Mouse (Mus musculus): ENCODE results near the gene Arv1. TPM values are rescaled to one million over a fixed set of nuclear protein-coding genes. Genes with fewer than 3 reads are reported as not detected.
A peak's percentile ranks its signal among the peaks of the same experiment; 100 is the strongest.

Arv1 gene
- polyA plus RNA-seq, 1 experiment from 2014 or later: 38.3 TPM

GRCm38 (mm10) chr8:124700271-124700670 is 21.7 kb upstream of the Arv1 start:
- no peaks in the 10 kb centered on the region for H3K4me1 ChIP-seq
- no peak overlapping the region for H3K4me2 ChIP-seq (replicated peaks)
- no peak for ATAC-seq (ENCODE audit: low FRiP score, low read depth)
- H3K4me3 ChIP-seq: no peak overlapping the region
- H3K27me3 ChIP-seq: no peaks in the 10 kb centered on the region
- 90% methylated on average over 5 of the region's 5 CpGs for WGBS
- H3K9ac ChIP-seq (replicated peaks): no peak overlapping the region
- no peak overlapping the region for H3K27ac ChIP-seq (replicated peaks)
- H3K9me3 ChIP-seq: no peaks in the 10 kb centered on the region
- H3K36me3 ChIP-seq: peaks cover 73% of the 10 kb centered on the region

DNA sequence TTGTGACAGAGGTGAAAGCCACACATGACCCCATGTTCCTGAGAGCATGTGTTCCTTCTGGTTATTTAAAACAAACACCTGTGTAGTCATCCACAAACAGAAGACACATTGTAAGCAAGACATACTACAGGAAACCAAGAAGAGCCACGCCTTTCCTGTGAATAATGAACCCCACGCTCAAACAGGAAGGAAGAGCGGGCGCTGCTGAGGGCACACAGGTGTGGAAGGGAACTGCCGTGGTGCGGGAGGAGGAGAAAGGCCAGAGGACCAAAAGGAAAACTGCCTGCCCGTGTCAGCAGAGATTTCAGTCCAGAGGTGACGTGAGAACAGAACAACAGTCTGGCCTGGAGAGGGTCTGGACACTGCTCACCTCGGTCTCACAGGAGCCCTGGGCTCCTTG is 20.9 kb upstream of the Arv1 start:
- Histone ChIP-seq H3K27me3 (no peaks in the 10 kb centered on the region), H3K9me3 (no peaks in the 10 kb centered on the region), H3K4me3 (no peak overlapping the region), H3K27ac (replicated peaks) (no peak overlapping the region), H3K36me3 (peaks cover 73% of the 10 kb centered on the region), H3K4me2 (replicated peaks) (no peak overlapping the region), H3K9ac (replicated peaks) (no peak overlapping the region), H3K4me1 (no peaks in the 10 kb centered on the region)
- WGBS: 92% methylated on average over 9 of the region's 9 CpGs
- no peak for ATAC-seq (ENCODE audit: low FRiP score, low read depth)

- H3K4me1 ChIP-seq: no peaks in the 10 kb centered on the region
- H3K27ac ChIP-seq (replicated peaks): no peak overlapping the region
- H3K4me3 ChIP-seq: no peak overlapping the region
- H3K4me2 ChIP-seq (replicated peaks): no peak overlapping the region
- no peak for ATAC-seq (ENCODE audit: low FRiP score, low read depth)
- WGBS: 83% methylated on average over 3 of the region's 3 CpGs
- H3K9me3 ChIP-seq: no peaks in the 10 kb centered on the region
- no peak overlapping the region for H3K9ac ChIP-seq (replicated peaks)
- no peaks in the 10 kb centered on the region for H3K27me3 ChIP-seq
- H3K36me3 ChIP-seq: peaks cover 76% of the 10 kb centered on the region
Measured at GRCm38 (mm10) chr8:124702183-124702582, 19.8 kb upstream of the Arv1 start.

GRCm38 (mm10) chr8:124703526-124703925 is 18.4 kb upstream of the Arv1 start:
- Histone ChIP-seq H3K36me3 (peaks cover 69% of the 10 kb centered on the region), H3K9me3 (no peaks in the 10 kb centered on the region), H3K4me1 (no peaks in the 10 kb centered on the region), H3K9ac (replicated peaks) (no peak overlapping the region), H3K27ac (replicated peaks) (no peak overlapping the region), H3K4me3 (no peak overlapping the region), H3K27me3 (no peaks in the 10 kb centered on the region), H3K4me2 (replicated peaks) (no peak overlapping the region)
- no peak for ATAC-seq (ENCODE audit: low FRiP score, low read depth)
- 89% methylated on average over 4 of the region's 4 CpGs for WGBS

DNA sequence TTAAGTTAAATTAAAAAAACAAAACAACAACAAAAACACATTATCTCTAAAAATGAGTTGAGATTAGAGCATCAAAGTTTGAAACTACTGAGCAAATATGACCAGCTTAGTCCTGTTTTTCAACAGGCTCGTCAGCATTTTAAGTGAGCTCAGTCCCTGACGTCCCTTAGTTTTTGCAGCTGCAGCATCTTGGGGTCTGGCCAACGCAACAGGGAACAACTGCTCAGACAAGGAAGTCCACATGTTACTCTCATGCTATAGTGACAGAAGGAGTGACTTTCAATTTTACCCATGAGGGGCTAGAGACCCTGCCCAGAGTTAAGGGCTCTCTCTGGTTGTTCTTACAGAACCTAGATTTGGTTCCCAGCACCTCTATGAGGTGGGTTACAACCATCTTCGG is 17.6 kb upstream of the Arv1 start:
- H3K27ac ChIP-seq (replicated peaks): no peak overlapping the region
- H3K4me1 ChIP-seq: no peaks in the 10 kb centered on the region
- no peaks in the 10 kb centered on the region for H3K9me3 ChIP-seq
- no peak overlapping the region for H3K4me3 ChIP-seq
- no peaks in the 10 kb centered on the region for H3K27me3 ChIP-seq
- ATAC-seq (ENCODE audit: low FRiP score, low read depth): no peak
- no peak overlapping the region for H3K9ac ChIP-seq (replicated peaks)
- peaks cover 71% of the 10 kb centered on the region for H3K36me3 ChIP-seq
- H3K4me2 ChIP-seq (replicated peaks): no peak overlapping the region
- WGBS: 91% methylated on average over 4 of the region's 4 CpGs

- H3K4me3 ChIP-seq: no peak overlapping the region
- H3K36me3 ChIP-seq: peaks cover 69% of the 10 kb centered on the region
Measured at GRCm38 (mm10) chr8:124705823-124706222, 16.1 kb upstream of the Arv1 start.

DNA sequence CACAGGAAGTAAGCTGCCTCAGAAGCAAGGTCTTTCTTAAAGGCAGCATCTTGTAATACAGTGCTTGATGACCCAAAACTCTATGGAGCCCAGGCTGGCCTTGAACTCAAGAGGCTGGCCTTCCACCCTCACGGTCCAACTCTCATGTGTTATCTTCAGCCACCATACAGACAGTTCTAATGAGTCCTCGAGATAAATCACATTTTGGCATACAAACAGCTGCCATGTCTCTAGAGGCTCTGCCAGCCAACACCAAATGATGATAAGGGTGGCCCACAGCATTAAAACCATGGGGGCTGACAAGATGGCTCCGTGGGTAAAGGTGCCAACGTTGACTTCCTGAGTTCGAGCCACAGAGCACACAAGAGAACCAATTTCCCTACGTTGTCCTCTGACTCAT is 8.7 kb upstream of the Arv1 start:
- H3K4me2 ChIP-seq (replicated peaks): no peak overlapping the region
- no peak overlapping the region for H3K27ac ChIP-seq (replicated peaks)
- H3K36me3 ChIP-seq: peaks cover 60% of the 10 kb centered on the region
- H3K4me3 ChIP-seq: no peak overlapping the region
- ATAC-seq (ENCODE audit: low FRiP score, low read depth): no peak
- H3K9ac ChIP-seq (replicated peaks): no peak overlapping the region
- no peaks in the 10 kb centered on the region for H3K9me3 ChIP-seq
- no peaks in the 10 kb centered on the region for H3K4me1 ChIP-seq
- H3K27me3 ChIP-seq: no peaks in the 10 kb centered on the region
- WGBS: 94% methylated on average over 6 of the region's 6 CpGs

More at GRCm38 (mm10) chr8:124705823-124706222, 16.1 kb upstream of the Arv1 start:
- ATAC-seq (ENCODE audit: low FRiP score, low read depth): no peak
- Histone ChIP-seq H3K4me1 (no peaks in the 10 kb centered on the region), H3K27me3 (no peaks in the 10 kb centered on the region), H3K4me2 (replicated peaks) (no peak overlapping the region), H3K9me3 (no peaks in the 10 kb centered on the region), H3K9ac (replicated peaks) (no peak overlapping the region), H3K27ac (replicated peaks) (no peak overlapping the region)
- WGBS: 96% methylated on average over 8 of the region's 8 CpGs

DNA sequence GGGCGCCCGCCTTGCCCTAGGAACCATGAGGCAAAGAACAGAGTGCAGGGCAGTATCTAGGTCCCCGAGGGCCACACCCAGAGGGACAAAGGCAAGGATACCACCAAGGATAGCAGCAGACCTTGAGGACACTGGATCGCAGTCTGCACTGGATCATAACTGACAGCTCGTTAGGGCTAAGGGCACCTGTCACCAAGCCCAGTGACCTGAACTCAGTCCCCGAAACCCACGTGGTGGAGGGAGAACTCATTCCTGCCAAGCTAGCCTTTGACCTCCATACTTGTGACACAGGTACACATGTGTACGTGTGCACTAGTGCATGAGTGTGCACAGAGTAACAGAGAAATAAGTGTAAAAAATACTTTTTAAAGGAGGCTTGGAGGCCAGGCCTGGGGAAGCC is 6.2 kb upstream of the Arv1 start:
- H3K4me2 ChIP-seq (replicated peaks): no peak overlapping the region
- peaks cover 7% of the 10 kb centered on the region for H3K4me1 ChIP-seq
- H3K27me3 ChIP-seq: no peaks in the 10 kb centered on the region
- no peak overlapping the region for H3K9ac ChIP-seq (replicated peaks)
- peaks cover 36% of the 10 kb centered on the region for H3K36me3 ChIP-seq
- H3K9me3 ChIP-seq: no peaks in the 10 kb centered on the region
- H3K4me3 ChIP-seq: no peak overlapping the region
- H3K27ac ChIP-seq (replicated peaks): no peak overlapping the region
- 89% methylated on average over 8 of the region's 8 CpGs for WGBS
- ATAC-seq (ENCODE audit: low FRiP score, low read depth): no peak

GRCm38 (mm10) chr8:124720133-124720532 is 1.8 kb upstream of the Arv1 start:
- Histone ChIP-seq H3K36me3 (peaks cover 8% of the 10 kb centered on the region; the same call in 1 of the 2 replicates), H3K27me3 (no peaks in the 10 kb centered on the region), H3K4me3 (no peak overlapping the region; the same call in 1 of the 2 replicates), H3K9me3 (no peaks in the 10 kb centered on the region), H3K27ac (replicated peaks) (no peak overlapping the region), H3K4me2 (replicated peaks) (peak overlapping the region; percentile 93), H3K4me1 (peaks cover 25% of the 10 kb centered on the region), H3K9ac (replicated peaks) (no peak overlapping the region)
- ATAC-seq (ENCODE audit: low FRiP score, low read depth): no peak
- WGBS: 80% methylated on average over 7 of the region's 7 CpGs

DNA sequence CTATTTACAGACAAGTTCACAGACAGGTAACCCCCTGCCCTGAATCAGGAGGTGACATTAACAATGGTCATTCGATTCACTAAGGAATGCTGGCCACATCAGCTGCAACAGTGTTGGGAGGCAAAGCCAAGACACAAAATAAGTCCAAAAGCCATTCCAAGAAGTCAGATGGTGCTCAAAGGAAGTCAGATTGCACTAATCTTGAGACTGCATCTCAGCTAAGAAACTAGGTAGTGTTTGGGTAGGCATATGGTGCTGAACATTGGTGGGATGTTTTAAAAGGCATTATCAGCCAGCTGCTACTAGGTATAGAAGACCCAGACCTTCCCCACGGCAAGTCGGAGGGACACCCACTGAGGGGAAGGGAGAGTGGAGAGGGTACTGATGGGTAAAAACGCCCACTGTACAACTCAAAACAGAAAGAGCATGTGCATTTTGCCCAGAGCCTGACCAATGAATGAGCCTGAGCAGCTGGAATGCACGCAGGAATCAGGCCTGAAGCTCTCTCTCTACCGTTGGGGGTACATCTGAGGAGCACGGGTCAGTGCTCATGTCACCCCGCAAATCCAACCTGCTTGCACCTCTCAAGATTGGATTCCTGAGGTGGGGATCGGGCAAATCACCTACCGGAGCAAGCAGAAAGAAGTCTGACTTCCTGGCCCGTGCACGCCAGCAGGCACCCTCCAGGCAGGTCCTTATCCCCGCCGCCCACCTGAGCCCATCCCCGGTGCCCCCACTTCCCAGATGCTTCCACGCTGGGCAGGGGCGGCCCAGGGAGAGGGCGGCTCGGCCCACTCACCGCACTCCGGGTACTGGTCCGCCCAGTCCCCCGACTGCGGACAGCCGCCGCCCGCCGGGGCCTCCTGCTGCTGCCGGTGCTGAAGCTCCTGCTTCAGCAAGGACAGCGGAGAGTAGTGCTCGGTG is 739 bp upstream of the Arv1 start:
- Histone ChIP-seq H3K4me2 (replicated peaks) (peak overlapping the region; percentile 93), H3K4me3 (peak overlapping the region; percentile 98), H3K4me1 (peaks cover 25% of the 10 kb centered on the region), H3K9me3 (no peaks in the 10 kb centered on the region), H3K9ac (replicated peaks) (peak overlapping the region; percentile 98), H3K27me3 (no peaks in the 10 kb centered on the region), H3K36me3 (peaks cover 10% of the 10 kb centered on the region), H3K27ac (replicated peaks) (peak overlapping the region; percentile 68)
- no peak; the same call in 1 of the 2 replicates for ATAC-seq (ENCODE audit: low FRiP score, low read depth)
- 3% methylated on average over 31 of the region's 31 CpGs for WGBS

DNA sequence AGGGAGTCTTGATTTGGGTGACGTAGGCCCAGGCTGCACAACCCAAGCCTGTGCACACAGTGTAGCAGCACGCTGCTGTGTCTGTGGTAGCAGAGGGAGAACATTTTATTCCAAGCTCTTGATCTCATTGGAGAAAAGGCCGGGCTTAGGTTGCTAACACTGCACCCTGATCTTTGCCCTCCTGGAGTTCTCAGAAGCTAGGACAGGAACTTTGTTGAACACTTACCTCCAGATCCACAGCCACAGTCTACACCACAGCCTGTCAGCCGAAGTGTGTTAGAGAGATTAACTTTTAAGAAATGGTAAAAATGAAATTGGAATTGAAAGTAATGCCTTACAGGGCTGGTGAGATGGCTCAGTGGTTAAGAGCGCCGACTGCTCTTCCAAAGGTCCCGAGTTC is 2.4 kb downstream of the Arv1 start:
- H3K36me3 ChIP-seq: peaks cover 32% of the 10 kb centered on the region
- no peak overlapping the region for H3K9ac ChIP-seq (replicated peaks)
- 93% methylated on average over 7 of the region's 7 CpGs for WGBS
- H3K27me3 ChIP-seq: no peaks in the 10 kb centered on the region
- no peaks in the 10 kb centered on the region for H3K9me3 ChIP-seq
- H3K4me3 ChIP-seq: no peak overlapping the region
- H3K4me2 ChIP-seq (replicated peaks): no peak overlapping the region
- no peak overlapping the region for H3K27ac ChIP-seq (replicated peaks)
- peaks cover 25% of the 10 kb centered on the region for H3K4me1 ChIP-seq
- no peak for ATAC-seq (ENCODE audit: low FRiP score, low read depth)

DNA sequence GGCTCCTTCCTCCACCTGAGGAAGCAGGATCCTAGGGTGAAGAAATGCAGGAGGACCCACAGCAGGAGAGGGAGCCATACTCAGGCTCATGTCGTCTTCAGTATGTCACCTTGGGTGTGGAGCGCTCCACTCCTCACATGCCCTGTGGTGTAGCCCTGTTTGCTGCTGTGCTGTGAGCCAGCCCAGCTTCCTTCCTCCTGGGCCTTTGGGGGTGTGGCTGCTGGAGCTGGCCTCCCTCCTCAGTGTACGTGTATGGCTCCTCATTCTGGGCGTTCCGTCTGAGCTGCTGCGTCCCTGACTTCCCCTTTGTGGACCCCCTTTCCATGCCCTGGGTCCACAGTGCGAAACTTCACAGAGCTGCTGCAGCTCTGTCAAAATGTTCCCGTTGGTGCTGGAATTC is 10.9 kb downstream of the Arv1 start:
- no peak overlapping the region for H3K4me3 ChIP-seq
- no peaks in the 10 kb centered on the region for H3K9me3 ChIP-seq
- WGBS: 92% methylated on average over 8 of the region's 8 CpGs

More for the DNA sequence above, 10.9 kb downstream of the Arv1 start:
- ATAC-seq (ENCODE audit: low FRiP score, low read depth): no peak
- Histone ChIP-seq H3K27ac (replicated peaks) (no peak overlapping the region), H3K4me2 (replicated peaks) (no peak overlapping the region), H3K9ac (replicated peaks) (no peak overlapping the region), H3K4me1 (no peaks in the 10 kb centered on the region), H3K36me3 (peaks cover 85% of the 10 kb centered on the region), H3K27me3 (no peaks in the 10 kb centered on the region)

All from midbrain, embryonic 12.5 days (tissue).